Mouse (Mus musculus): ENCODE data around the gene Col4a2. TPM values are rescaled to one million over a fixed set of nuclear protein-coding genes. Genes with fewer than 3 reads are reported as not detected.

Col4a2 gene
- polyA plus RNA-seq, 1 experiment from 2014 or later = 35.4 TPM

DNA sequence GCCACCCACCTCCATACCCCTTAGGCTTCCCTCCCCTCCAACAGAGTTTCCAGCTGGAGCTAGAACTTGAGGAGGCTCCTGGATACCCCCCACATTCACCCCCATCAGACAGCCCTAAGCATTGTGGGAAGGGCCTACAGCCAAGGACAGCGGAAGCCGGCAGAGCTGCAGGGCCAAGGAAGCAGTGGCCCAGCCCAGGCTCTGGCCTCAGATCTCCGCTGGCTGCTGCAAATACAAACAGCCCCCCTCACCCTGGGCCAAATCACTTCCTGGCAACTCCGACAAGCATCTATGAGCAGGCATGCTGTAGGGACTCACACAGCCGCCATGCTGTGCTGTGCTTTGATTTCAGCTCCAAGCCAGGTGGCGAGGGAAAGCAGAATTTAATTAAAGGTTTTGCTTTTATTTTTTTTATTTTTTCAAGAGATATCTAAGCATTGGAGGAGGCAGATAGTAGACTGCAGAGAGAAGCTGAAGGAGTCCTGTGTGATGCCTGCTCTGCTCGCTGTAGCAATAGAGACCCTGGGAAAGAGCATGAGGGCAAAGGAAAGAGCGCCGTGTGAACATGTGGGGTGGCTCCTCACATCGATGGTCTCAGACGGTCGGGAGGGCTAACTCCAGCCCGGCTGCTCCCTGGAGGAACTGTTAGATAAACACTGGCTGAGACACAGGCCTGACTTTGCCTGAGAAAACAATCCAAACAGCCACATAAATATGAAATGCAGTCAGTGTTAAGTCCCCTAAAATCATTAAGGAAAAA is 93.3 kb downstream of the Col4a2 start:
- H3K36me3 ChIP-seq = no peaks in the 10 kb centered on the region
- peaks cover 12% of the 10 kb centered on the region for H3K4me1 ChIP-seq
- H3K27ac ChIP-seq (replicated peaks) = peak overlapping the region; percentile 46
- 52% methylated on average over 13 of the region's 13 CpGs for WGBS
- H3K4me2 ChIP-seq = no peak overlapping the region
- no peak overlapping the region for H3K4me3 ChIP-seq (replicated peaks)
- no peak overlapping the region for H3K9ac ChIP-seq (replicated peaks)
- H3K9me3 ChIP-seq (replicated peaks) = no peaks in the 10 kb centered on the region
- H3K27me3 ChIP-seq (replicated peaks) = no peaks in the 10 kb centered on the region
- ATAC-seq (ENCODE audit: low FRiP score) = peak; percentile 78

DNA sequence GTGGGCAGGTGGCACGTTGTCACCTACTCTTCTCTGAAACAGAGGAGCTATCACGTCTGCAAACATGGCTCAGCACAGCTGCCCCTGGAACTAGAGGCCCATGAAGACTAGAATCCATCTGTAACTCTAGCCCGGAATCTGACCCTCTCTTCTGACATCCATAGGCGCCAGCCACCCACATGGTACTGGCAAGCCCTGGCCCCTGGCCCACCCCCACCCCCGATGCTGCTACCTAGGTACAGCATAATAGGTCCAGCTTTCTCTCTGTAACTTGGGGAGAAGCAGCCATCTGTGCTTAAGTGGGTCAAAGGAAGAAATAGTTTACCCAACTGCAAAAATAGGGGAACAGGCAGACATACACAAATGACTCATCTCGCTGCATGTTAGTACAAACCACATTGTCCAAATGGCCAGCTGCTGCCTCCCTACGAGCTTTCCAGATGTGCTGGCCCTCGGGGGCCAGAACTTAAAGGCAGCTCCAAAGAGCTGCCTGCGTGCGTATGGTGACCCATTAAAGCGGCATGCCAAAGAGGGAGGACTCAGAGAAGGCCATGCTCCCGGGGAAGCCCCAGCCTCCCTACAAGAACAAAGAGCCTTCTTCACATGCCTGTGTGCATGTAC is 99.0 kb downstream of the Col4a2 start:
- 61% methylated on average over 12 of the region's 12 CpGs for WGBS
- no peaks in the 10 kb centered on the region for H3K36me3 ChIP-seq
- no peaks in the 10 kb centered on the region for H3K27me3 ChIP-seq (replicated peaks)
- no peak for ATAC-seq (ENCODE audit: low FRiP score)
- H3K4me2 ChIP-seq = no peak overlapping the region
- no peak overlapping the region for H3K9ac ChIP-seq (replicated peaks)
- H3K4me1 ChIP-seq = peaks cover 34% of the 10 kb centered on the region
- H3K9me3 ChIP-seq (replicated peaks) = no peaks in the 10 kb centered on the region
- peak overlapping the region; percentile 13; the same call in 1 of the 2 replicates for H3K27ac ChIP-seq (replicated peaks)
- no peak overlapping the region for H3K4me3 ChIP-seq (replicated peaks)

DNA sequence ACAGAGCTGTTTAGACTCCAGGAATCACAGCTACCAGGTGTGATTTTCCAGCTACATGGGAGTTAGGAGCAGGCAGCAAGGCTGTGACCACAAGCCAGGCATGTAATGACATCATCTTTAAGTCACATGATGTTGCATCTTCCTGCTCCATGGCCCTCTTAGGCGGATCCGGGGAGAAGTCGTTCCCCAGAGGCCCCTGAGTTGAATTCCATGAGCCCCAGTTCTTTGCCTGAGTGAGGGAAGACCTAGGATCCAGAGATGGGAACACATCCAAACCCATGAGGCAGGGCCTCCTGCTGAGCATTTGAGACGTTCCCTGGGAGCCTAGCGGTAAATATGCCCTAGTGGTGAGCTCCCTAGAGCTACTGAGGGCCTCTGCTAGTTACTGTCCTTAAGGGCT is 99.8 kb downstream of the Col4a2 start:
- ATAC-seq (ENCODE audit: low FRiP score) = no peak
- Histone ChIP-seq H3K4me2 (no peak overlapping the region), H3K9ac (replicated peaks) (no peak overlapping the region), H3K27me3 (replicated peaks) (no peaks in the 10 kb centered on the region), H3K4me1 (peaks cover 34% of the 10 kb centered on the region), H3K4me3 (replicated peaks) (no peak overlapping the region), H3K36me3 (no peaks in the 10 kb centered on the region), H3K27ac (replicated peaks) (no peak overlapping the region; the same call in 1 of the 2 replicates), H3K9me3 (replicated peaks) (no peaks in the 10 kb centered on the region)
- 60% methylated on average over 5 of the region's 5 CpGs for WGBS

DNA sequence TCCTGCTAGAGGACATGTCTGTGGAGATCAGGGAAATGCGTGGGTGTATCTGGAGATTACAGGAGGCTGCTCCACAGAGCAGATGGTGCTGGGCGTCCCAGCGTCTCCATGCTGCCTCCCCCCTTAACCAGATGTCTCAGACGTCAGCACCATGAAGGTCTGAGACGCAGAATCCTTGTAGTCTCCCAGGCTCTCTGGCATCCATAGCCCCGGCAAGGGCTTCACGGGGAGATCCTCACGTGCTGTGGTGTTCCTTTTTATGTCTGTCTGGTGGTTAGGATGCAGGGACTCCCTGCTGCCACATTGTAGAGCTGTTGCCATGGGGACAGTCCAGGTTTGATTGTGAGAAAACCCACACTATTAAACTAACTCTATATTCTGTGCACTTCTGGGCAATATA is 101.7 kb downstream of the Col4a2 start:
- WGBS = 17% methylated on average over 8 of the region's 8 CpGs
- Histone ChIP-seq H3K4me2 (no peak overlapping the region), H3K9ac (replicated peaks) (no peak overlapping the region), H3K9me3 (replicated peaks) (no peaks in the 10 kb centered on the region), H3K27ac (replicated peaks) (peak overlapping the region; percentile 33; the same call in 1 of the 2 replicates), H3K27me3 (replicated peaks) (no peaks in the 10 kb centered on the region), H3K4me1 (peaks cover 41% of the 10 kb centered on the region), H3K4me3 (replicated peaks) (no peak overlapping the region), H3K36me3 (no peaks in the 10 kb centered on the region)
- peak; percentile 75 for ATAC-seq (ENCODE audit: low FRiP score)

DNA sequence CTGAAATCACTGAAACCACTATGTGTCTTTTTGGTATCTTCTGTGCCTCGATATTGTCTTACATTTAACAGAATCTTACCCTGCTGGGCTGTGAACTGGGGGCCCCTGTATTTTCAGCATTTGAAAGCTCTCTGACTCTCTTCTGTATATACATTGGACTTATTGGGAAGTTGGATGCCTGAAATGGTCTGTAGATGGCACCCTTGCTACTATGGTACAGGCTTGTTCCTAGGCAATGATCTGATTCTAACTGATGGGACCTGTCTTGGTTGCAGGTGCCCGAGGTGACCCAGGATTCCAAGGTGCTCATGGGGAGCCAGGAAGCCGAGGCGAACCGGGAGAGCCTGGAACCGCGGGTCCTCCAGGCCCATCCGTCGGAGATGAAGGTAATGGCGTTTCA is 102.5 kb downstream of the Col4a2 start:
- peaks cover 43% of the 10 kb centered on the region for H3K4me1 ChIP-seq
- H3K36me3 ChIP-seq = no peaks in the 10 kb centered on the region
- H3K4me2 ChIP-seq = no peak overlapping the region
- H3K27me3 ChIP-seq (replicated peaks) = no peaks in the 10 kb centered on the region
- no peak for ATAC-seq (ENCODE audit: low FRiP score)
- WGBS = 84% methylated on average over 10 of the region's 10 CpGs
- no peaks in the 10 kb centered on the region for H3K9me3 ChIP-seq (replicated peaks)
- H3K27ac ChIP-seq (replicated peaks) = no peak overlapping the region
- H3K4me3 ChIP-seq (replicated peaks) = no peak overlapping the region
- H3K9ac ChIP-seq (replicated peaks) = no peak overlapping the region

DNA sequence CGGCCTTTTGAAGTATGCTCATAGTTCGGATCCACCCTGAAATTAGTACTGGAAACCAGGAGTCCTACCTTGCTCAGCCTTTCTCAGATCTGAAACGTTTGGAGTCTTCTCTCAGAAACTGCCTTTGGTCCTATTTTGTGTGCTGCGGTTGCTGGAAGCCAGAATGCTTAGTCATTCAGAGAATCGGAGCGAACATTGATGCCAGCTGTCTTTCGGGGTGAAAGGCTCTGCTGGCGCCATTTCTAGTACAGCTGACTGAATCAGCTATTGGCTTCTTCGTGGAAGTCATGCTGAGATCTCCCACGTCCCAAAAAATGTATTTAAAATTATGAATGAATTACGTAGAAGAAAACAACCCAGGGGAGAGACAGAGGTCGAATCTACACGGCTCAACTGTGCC is 105.2 kb downstream of the Col4a2 start:
- Histone ChIP-seq H3K9me3 (replicated peaks) (no peaks in the 10 kb centered on the region), H3K4me1 (peaks cover 29% of the 10 kb centered on the region), H3K27ac (replicated peaks) (no peak overlapping the region), H3K4me2 (no peak overlapping the region), H3K27me3 (replicated peaks) (no peaks in the 10 kb centered on the region), H3K4me3 (replicated peaks) (no peak overlapping the region), H3K9ac (replicated peaks) (no peak overlapping the region), H3K36me3 (no peaks in the 10 kb centered on the region)
- no peak for ATAC-seq (ENCODE audit: low FRiP score)
- 63% methylated on average over 13 of the region's 13 CpGs for WGBS

DNA sequence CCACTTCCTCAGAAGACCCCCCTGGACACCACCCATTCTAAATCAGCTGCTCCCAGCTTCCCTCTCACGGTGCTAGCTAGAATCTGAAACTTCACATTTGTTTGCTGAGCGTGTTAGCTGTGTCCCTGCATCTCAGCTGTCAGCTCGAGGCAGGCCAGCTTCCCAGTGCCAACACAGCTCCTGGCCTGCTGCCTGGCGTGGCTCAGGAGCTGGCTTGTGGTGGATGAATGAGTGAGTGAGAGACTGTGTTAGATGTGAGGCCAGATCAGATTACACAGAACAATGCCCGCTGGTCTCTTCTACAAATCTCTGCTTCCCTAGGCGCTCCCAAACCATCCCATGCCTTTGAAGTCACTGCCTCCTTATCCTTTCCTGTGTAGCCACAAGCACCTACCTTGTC is 106.6 kb downstream of the Col4a2 start:
- H3K36me3 ChIP-seq = no peaks in the 10 kb centered on the region
- H3K4me2 ChIP-seq = no peak overlapping the region
- no peaks in the 10 kb centered on the region for H3K27me3 ChIP-seq (replicated peaks)
- H3K27ac ChIP-seq (replicated peaks) = peak overlapping the region; percentile 51
- peak; percentile 42; the same call in 1 of the 2 replicates for ATAC-seq (ENCODE audit: low FRiP score)
- 34% methylated on average over 6 of the region's 6 CpGs for WGBS
- H3K9me3 ChIP-seq (replicated peaks) = no peaks in the 10 kb centered on the region
- no peak overlapping the region for H3K9ac ChIP-seq (replicated peaks)
- H3K4me3 ChIP-seq (replicated peaks) = no peak overlapping the region
- peaks cover 17% of the 10 kb centered on the region for H3K4me1 ChIP-seq

DNA sequence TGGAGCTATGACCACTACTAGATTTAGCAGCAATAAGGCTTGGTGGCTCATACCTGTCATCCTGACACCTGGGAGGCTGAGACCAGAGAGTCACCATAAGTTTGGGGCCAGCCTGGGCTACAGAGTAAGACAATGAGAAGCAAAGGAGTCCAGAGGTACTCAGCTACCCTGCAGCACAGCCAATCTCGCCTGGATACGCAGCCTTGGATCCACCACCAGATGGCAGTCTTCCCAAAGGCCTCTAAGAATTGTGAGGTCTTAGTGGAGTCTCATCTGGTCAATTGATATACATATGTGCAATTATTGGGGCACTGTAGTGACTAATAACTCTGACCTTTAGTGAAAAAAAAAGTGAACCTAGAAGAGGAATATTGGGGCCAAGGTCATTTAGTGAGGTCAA is 107.0 kb downstream of the Col4a2 start:
- H3K4me3 ChIP-seq (replicated peaks) = no peak overlapping the region
- ATAC-seq (ENCODE audit: low FRiP score) = peak; percentile 51; the same call in 1 of the 2 replicates
- H3K4me1 ChIP-seq = peaks cover 13% of the 10 kb centered on the region
- H3K36me3 ChIP-seq = no peaks in the 10 kb centered on the region
- no peak overlapping the region for H3K9ac ChIP-seq (replicated peaks)
- peak overlapping the region; percentile 51 for H3K27ac ChIP-seq (replicated peaks)
- H3K9me3 ChIP-seq (replicated peaks) = no peaks in the 10 kb centered on the region
- 14% methylated on average over 2 of the region's 2 CpGs for WGBS
- no peak overlapping the region for H3K4me2 ChIP-seq
- no peaks in the 10 kb centered on the region for H3K27me3 ChIP-seq (replicated peaks)

DNA sequence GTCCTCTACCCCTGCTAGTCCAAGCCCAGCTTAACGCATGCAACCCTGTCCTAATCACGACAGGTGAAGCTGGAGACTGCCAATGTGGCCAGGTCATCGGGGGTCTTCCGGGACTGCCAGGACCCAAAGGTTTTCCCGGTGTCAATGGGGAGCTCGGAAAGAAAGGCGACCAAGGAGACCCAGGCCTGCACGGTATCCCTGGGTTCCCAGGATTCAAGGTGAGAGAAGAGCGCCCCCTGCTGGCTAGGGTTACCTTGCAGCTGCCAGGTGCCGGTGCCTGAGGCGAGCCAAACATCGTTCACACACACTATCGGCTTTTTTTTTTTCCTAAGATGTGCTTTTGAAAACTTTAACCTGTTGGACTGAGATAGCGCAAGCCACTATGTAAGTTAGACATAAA is 108.5 kb downstream of the Col4a2 start:
- WGBS = 57% methylated on average over 14 of the region's 14 CpGs
- H3K4me3 ChIP-seq (replicated peaks) = no peak overlapping the region
- no peak for ATAC-seq (ENCODE audit: low FRiP score)

DNA sequence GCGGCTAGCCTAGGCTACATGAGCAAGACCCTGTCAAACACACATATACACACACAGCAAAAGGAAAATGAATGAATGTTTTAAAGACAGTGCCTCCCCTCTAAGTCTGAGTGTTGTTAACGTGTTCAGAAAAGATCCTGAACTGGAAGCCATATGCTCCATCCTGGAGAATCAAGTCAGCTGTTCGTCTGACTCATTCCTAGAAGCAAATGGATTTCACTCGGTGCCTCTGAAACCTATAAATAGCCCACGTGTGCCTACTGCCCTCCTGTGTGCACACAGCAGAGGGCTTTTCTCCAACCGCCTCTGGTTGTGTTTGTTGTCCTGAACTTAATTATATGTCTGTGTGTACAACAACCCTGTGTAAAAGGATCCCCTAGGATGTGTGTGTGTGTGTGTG is 109.4 kb downstream of the Col4a2 start:
- Histone ChIP-seq H3K36me3 (no peaks in the 10 kb centered on the region), H3K27me3 (replicated peaks) (no peaks in the 10 kb centered on the region)
- WGBS = 86% methylated on average over 6 of the region's 6 CpGs

More for the DNA sequence above, 108.5 kb downstream of the Col4a2 start:
- H3K9ac ChIP-seq (replicated peaks) = no peak overlapping the region
- no peak overlapping the region for H3K4me2 ChIP-seq
- H3K27ac ChIP-seq (replicated peaks) = no peak overlapping the region
- no peaks in the 10 kb centered on the region for H3K36me3 ChIP-seq
- no peaks in the 10 kb centered on the region for H3K9me3 ChIP-seq (replicated peaks)
- H3K27me3 ChIP-seq (replicated peaks) = no peaks in the 10 kb centered on the region
- H3K4me1 ChIP-seq = peaks cover 9% of the 10 kb centered on the region

DNA sequence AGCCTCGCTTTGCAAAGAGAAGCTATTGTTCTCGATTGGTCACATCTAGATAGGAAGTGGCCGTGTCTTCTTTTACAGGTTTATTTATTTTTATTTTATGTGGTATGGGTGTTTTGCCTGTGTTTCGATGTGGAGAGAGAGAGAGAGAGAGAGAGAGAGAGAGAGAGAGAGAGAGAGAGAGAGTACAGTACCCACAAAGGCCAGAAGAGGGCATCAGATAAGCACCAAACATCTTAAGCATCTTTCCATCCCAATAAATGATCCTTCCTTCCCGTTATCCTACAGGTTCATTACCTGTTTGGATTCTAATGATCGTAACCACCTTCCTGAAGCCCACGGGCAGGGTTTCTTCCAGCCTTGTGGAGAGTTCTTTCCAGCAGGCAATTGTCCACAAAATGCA is 110.5 kb downstream of the Col4a2 start:
- Histone ChIP-seq H3K4me2 (no peak overlapping the region), H3K27ac (replicated peaks) (no peak overlapping the region), H3K4me3 (replicated peaks) (no peak overlapping the region), H3K9me3 (replicated peaks) (no peaks in the 10 kb centered on the region), H3K4me1 (peaks cover 9% of the 10 kb centered on the region), H3K9ac (replicated peaks) (no peak overlapping the region), H3K27me3 (replicated peaks) (no peaks in the 10 kb centered on the region), H3K36me3 (no peaks in the 10 kb centered on the region)
- ATAC-seq (ENCODE audit: low FRiP score) = no peak
- WGBS = 51% methylated on average over 7 of the region's 7 CpGs

More for the DNA sequence above, 109.4 kb downstream of the Col4a2 start:
- H3K4me3 ChIP-seq (replicated peaks) = no peak overlapping the region
- H3K4me1 ChIP-seq = peaks cover 9% of the 10 kb centered on the region
- no peak for ATAC-seq (ENCODE audit: low FRiP score)
- H3K9me3 ChIP-seq (replicated peaks) = no peaks in the 10 kb centered on the region
- H3K4me2 ChIP-seq = no peak overlapping the region
- no peak overlapping the region for H3K9ac ChIP-seq (replicated peaks)
- H3K27ac ChIP-seq (replicated peaks) = no peak overlapping the region

DNA sequence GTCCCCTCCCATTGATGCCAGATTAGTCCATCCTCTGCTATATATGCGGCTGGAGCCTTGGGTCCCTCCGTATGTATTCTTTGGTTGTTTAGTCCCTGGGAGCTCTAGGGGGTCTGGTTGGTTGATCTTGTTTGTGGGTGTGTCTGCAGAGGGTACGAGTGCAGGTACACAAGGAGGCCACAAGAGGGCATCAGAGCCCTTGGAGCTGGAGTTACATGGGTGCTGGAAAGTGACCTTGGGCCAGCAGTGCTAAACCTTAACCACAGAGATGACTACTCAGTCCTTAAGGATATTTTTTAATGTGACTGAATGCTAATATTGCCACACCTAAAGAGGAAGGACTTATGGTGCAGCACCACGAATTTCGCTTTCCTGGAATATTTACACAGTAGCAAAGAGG is 118.1 kb downstream of the Col4a2 start:
- Histone ChIP-seq H3K27ac (replicated peaks) (no peak overlapping the region), H3K27me3 (replicated peaks) (no peaks in the 10 kb centered on the region), H3K4me1 (no peaks in the 10 kb centered on the region), H3K9ac (replicated peaks) (no peak overlapping the region), H3K36me3 (0 out of 2 replicates have a peak, but pooled peaks cover 2% of the 10 kb centered on the region), H3K4me3 (replicated peaks) (no peak overlapping the region), H3K9me3 (replicated peaks) (no peaks in the 10 kb centered on the region), H3K4me2 (no peak overlapping the region)
- no peak for ATAC-seq (ENCODE audit: low FRiP score)
- 59% methylated on average over 5 of the region's 5 CpGs for WGBS

All from neural tube, embryonic 15.5 days (tissue).